Mouse (Mus musculus) activated CD4-positive, CD25-positive, alpha-beta regulatory T cell, adult 4 months (primary cell): ENCODE measurements at regions not wholly inside any gene's neighbourhood (a gene's known extent, or its start where the extent isn't known, plus 50 kb on each side); places are given as distances from the start of the nearest gene placed in this dataset.

Source experiments
- ATAC-seq: one replicate; pipeline ENCODE4 v1.8.0; 2017

DNA sequence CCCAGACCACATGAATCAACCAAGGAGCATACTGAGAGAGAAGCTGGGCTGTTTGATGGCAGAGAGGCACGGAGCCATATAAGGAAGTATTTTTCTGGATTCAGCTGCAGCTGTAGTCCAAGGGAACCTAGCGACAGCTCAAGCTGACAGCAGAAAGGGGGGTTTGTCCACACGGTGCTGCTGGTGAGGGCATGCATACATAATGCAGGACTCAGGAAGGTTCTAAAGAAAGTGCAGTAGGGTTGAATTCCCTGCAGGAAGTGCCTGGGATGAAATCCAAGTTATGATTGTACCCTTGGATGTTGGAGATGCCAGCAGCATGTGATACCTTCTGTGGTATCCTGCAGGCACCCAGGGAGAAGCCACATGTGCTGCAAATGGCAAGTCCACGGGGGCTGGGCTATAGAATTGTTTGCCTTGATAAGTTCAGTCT is 381.7 kb upstream of the Camk1g start:
- no peak for ATAC-seq

DNA sequence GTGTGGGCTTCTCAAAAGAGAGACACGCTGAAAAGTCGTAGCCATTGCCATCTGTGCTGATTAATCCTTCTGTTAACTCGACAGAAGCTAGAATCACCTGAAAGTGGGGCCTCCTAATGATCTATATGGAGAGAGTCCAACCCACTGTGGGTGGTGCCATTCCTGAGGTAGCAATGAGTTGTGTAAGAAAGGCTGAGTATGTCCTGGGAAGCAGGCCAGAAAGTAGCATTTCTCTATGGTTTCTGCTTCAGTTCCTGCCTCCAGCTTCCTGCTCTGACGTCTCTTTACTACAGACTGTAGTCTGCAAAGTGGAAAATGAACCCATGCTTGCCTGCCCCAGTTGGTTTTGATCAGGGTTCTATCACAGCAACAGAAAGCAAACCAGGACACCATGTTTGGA is 380.8 kb upstream of the Camk1g start:
- no peak for ATAC-seq

DNA sequence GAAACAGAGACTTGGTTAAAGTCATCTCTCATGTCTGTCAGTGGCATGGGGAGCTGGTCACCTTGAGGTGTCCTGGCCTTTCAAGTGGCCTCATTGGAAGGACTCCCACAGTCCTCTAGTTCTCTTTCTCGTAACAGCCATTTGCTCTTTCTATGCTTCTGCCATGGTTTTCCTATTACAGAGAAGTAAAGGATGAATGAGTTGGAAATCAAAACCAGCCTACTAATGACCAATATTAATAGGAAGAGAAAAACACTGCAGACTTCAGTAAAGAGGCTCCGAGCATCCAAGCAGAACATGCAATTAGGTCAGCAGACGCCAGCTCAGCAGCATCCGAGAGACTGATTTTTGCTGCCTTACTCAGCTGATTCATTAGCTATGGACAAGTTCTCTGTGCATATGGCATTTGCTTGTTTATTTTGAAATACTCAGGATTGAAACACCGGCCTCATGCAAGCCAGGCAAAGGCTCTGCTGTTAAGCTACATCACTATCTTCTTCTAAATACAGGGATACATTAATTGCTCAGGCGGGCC is 377.4 kb upstream of the Camk1g start:
- ATAC-seq: no peak

DNA sequence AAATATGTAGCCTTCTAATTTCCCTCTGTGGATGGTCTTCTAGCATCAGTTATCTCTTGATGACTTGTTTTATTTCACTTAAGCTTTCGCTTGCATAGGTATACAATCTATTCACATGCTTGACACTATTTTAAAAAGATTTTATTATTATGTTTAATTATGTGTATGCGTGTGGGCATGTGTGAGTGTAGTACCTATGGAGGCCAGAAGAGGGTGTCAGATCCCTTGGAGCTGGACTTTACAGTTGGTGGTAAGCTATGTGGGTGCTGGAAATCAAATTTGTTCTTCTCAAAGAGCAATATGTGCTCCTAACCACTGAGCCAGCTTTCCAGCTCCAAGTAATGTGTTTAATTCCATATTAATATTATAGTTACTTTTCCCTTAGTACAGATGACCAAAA is 372.6 kb upstream of the Camk1g start:
- ATAC-seq: no peak

GRCm38 (mm10) chr1:193738821-193739220 is 368.7 kb upstream of the Camk1g start:
- ATAC-seq: no peak

DNA sequence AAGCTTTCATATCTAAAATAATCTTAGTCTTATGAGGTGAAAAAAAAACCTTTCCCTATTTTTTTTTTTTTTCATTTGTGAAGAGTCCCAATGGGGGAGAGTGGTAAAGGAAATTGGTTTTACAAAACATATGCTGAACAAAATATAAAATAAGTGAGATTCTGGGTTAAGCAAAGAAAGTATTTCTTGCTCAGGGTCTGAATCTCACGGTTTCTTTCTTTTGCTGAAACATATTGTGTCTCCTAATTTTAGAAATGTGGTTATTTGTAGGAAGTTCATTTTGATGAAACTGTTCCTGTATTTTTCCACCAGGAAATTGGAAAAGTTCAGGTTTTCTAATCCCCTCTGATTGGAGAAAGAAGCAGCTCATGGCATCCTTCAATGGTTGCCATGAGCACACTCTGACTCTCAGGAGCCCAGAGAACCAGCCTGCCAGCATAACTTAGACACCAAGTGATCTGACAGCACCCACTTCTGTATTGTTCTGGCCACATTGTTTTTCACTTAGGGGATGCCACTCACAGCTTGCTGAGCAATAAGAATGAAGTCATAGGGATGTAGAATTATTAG is 365.9 kb upstream of the Camk1g start:
- no peak for ATAC-seq

DNA sequence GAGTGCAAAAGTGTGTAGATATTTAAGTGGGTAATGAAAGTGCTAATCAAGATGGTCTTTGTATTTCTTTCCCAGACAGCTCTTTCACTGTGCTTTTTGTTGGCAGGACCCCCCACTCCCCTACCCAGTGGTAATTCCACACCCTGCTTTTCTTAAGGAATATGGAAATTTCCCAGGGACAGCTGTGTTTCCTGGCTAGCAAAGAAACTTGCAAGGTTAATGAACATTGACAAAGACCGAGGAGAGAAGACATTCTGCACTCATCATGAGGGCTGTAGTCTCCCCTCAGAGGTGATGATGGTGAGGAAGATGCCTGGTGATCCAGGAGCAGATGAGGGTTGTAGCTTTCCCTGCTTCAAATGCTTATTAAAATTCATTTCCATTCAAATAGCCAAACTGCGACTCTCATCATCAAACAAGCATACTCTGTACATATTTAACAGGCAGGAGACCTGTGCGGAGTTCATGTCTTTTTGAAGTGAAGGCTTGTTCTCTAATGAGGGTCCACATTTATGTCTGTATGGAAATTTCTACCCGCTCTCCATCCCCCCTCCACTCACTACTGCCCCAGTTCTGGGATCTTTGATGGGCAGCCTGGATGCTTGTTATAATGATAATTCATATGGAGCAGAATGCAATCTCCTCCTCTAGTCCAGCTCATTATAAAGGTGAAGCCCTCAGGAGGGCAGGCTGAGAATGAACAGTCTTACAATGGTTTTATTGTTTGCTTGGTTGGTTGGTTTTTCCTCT is 364.1 kb upstream of the Camk1g start:
- ATAC-seq: no peak

GRCm38 (mm10) chr1:193733402-193733801 is 363.3 kb upstream of the Camk1g start:
- no peak for ATAC-seq

- ATAC-seq: no peak
Measured at GRCm38 (mm10) chr1:193732113-193732512, 362.0 kb upstream of the Camk1g start.

- no peak for ATAC-seq
Measured at GRCm38 (mm10) chr1:193721850-193722249, 351.8 kb upstream of the Camk1g start.

DNA sequence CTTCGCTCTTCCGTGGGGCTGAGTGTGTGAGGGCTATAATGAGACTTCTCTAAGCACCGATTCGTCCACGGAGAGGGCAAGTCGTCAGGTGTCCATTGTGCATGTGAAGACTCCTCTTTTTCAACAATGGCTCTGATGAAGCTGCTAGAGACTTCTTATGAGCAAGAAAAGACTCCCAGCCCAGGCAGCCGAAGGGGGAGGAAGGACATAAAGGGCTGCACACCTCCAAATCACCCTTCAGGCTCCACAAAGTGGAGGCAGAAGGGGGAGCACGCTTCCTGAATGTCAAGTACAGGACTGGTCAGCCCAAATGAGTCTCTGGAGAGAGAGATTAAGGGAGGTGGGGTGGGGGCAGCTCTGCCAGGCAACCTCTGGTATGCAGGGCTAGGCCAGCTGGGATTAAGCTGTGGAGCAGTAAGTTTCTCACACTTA is 350.3 kb upstream of the Camk1g start:
- no peak for ATAC-seq

GRCm38 (mm10) chr1:193715328-193715727 is 345.2 kb upstream of the Camk1g start:
- ATAC-seq: no peak

DNA sequence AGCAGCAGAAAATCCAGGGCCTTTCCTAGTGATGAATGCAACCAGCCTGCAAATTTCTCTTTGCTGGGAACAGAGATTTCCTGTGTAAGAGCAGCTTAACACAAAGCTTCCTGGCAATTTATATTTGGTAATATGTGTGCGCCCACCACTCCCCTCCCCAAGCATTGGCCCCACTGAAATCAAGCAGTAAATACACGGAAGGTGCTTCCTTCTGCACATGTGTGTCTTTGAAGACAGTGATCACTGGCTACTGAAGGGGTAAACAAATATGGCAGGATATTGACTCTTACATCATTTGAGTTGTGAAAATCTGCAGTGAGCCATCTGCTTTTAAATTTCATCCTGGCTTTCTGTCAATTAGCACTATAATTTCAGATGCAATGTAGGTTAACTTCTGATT is 344.5 kb upstream of the Camk1g start:
- ATAC-seq: no peak

DNA sequence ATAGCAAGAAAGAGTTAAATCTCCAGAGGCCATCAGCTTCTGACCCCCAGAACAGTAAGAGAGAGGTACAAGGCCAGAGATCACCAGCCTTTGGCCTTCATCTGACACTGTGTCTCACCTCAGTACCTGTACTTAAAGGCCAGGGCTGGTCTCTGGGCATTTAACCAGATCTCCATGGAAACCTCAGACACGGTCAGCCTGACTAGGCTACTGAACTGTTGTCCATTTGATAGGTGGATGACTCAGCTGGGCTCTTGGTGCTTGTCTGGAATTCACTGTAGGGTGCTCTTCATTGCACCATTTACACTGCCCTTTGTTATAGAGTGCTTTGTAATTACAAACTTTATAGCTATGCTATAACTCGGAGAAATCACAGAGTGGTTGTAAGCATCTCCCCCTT is 335.1 kb upstream of the Camk1g start:
- no peak for ATAC-seq

- no peak for ATAC-seq
Measured at GRCm38 (mm10) chr1:193702707-193703419, 332.8 kb upstream of the Camk1g start.

DNA sequence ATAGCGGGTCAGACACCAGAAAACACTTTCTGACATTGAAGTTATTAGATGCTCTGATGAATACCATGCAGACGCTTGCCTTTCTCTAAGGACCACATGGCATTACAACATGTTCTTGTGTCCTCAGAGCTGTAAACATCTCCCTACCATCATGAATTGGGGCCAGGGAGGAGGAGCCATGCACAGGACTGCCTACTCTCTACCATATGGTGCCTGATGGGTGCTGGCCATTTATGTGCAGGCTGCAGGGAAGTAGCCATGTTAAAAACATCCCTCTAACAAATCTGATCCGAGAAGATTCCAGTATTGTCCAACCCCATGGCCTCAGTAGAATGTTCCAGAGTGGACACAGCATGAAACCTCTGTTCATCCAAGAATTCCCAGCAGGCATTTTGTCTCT is 330.1 kb upstream of the Camk1g start:
- no peak for ATAC-seq

DNA sequence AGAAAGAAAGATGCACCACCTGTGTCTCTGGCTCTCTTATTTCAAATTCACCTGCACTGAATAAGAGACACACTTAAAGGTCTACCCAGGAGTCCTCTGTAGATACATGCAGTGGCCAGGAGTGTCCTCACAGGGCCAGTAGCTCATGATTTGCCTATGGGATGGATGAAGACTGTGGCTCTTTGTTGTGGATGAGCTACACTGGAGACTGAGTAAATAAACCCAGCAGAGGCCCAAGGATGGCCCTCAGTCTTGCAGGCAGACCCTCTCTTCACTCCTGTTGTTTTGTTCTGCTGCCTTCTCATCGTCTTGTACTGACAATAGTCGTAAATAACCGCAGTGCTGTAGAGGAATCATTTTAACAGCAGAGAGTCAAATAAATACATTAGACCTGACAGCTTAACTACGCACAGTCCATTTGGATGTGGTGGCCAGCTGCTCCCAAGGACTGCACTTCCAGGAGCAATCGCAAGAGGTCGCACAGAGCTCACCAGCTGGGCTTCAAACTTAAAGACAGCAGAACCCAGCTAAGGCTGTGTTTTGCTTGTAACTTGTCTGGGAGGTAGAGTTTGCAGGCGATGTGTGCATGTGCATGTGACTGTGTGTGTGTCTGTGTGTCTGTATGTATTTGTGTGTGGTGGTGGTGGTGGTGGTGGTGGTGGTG is 328.6 kb upstream of the Camk1g start:
- no peak for ATAC-seq

- no peak for ATAC-seq
Measured at GRCm38 (mm10) chr1:193697857-193698256, 327.8 kb upstream of the Camk1g start.

GRCm38 (mm10) chr1:193697001-193697400 is 326.9 kb upstream of the Camk1g start:
- ATAC-seq: no peak

- ATAC-seq: no peak
Measured at GRCm38 (mm10) chr1:193692991-193693390, 322.9 kb upstream of the Camk1g start.

DNA sequence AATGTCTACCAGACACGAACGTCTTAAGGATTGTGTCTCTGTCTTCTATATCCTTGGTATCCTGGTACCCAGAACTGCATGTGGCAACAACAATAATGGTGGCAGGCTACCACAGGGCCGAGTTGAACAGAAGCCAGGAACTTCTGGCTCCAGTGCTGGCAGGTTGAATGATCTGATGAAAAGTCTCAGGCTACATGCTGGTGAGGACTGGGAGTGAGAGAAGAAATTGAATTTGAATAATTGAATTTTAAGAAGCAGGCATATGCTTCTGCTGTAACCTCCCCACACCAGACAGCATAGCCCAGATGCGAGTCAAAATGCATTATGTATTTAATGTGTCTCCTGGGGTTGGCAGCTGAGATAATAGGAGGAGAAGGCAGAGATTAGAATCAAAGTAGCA is 319.5 kb upstream of the Camk1g start:
- no peak for ATAC-seq

DNA sequence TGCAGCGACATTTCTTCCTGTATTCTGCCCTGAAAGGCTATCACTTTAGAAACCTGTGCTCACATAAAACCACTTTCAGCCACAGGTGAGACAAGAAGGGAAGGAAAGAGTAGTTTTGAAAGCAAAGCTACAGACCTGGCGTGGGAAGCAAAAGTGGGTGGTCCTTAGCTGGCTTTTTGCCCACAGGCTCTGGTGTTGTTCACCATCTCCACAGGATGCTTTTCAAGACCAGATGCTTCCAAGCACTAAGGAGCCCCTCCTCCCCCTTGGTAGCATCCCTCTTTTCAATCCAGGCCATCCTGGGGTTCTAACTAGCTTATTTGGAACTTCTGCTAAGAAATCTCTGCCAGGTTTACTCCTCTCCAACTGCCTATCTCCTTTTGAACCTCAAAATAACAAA is 312.8 kb upstream of the Camk1g start:
- ATAC-seq: no peak

- no peak for ATAC-seq
Measured at GRCm38 (mm10) chr1:193678448-193678847, 308.4 kb upstream of the Camk1g start.
